Mouse (Mus musculus) heart, adult 2 months (tissue): ENCODE results near the gene Pskh1.

Source experiments
- CTCF ChIP-seq: fragments of 200-600 bp; IDR thresholded peaks from 2 replicates; pipeline ENCODE4 v1.8.1; 2022; ENCODE audit warnings: antibody characterized with exemption, mild to moderate bottlenecking, moderate library complexity
- POLR2A ChIP-seq: fragments of 200-500 bp; IDR thresholded peaks from 2 replicates; pipeline ENCODE4 v1.6.1; 2011; ENCODE audit warnings: mild to moderate bottlenecking, low read depth, low read length, control low read depth; ENCODE audit not compliant: insufficient read depth

- peak; percentile 62 for TF ChIP-seq CTCF
- no peak for TF ChIP-seq POLR2A
These were observed 7.8 kb upstream of the Pskh1 start for GRCm38 (mm10) chr8:105892432-105892831.
